ENCODE assay signal across 10 mouse cellular contexts in the genomic region with DNA sequence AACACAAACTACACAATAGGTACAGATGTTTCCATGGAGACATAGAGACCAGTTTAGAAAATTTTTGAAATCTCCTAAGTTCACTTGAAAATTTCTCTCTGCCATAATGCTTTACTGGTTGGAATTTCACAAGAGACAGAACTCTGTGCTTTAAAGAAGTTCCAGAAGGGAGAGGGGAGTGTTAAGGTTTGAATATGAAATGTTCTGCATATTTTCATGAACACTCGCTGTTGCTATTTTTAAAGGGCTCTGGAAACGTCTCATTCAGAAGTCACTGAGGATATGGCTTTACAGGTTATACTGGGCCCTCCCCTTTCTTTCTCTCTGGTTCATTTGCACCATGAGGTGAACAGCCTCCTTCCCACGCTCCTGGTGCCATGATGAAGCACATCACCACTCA.
"Had no signal": no experiment of that assay in that cellular context is flagged by ENCODE, and none has a peak within 500 bp of the region (broad histone marks: within the 10 kb centered on the region; RNA-seq: fewer than 3 reads in every experiment).

No protein-coding gene starts in this region.

- ATAC-seq: liver, postnatal 0 days; lung, postnatal 0 days; midbrain, embryonic 13.5 days; midbrain, embryonic 15.5 days had no signal

- DNase-seq: liver, postnatal 0 days; lung, adult 2 months; lung, postnatal 14 days; lung, postnatal 36 days; thymus, adult 18-20 months; thymus, postnatal 14 days; thymus, postnatal 36 days had no signal
